Mouse (Mus musculus) liver, postnatal 0 days (tissue): ENCODE data around the gene Gpc2. TPM values are rescaled to one million over a fixed set of nuclear protein-coding genes. Genes with fewer than 3 reads are reported as not detected.

Experiments used
- ATAC-seq: fragments of 200-750 bp; cut with Nextera tagmentation; 2 replicates; pipeline ENCODE4 v1.8.0; 2017; ENCODE audit warnings: mild to moderate bottlenecking, moderate library complexity
- DNase-seq: peaks from one replicate; pipeline ENCODE4 v3.0.0-alpha.2; 2016
- H3K27ac ChIP-seq: fragments of 300-500 bp; sonication (generic); 2 replicates; pipeline ENCODE4 v1.5.1; 2014; ENCODE audit warnings: antibody characterized with exemption, moderate library complexity, mild to moderate bottlenecking, low read depth
- H3K27me3 ChIP-seq: fragments of 300-500 bp; sonication (generic); 2 replicates; pipeline ENCODE4 v1.6.1; 2014; ENCODE audit warnings: low read length, control low read depth, mixed read lengths; ENCODE audit not compliant: insufficient read depth
- H3K36me3 ChIP-seq: fragments of 300-500 bp; sonication (generic); replicated peaks from 2 replicates; pipeline ENCODE4 v1.6.1; 2014; ENCODE audit warnings: mild to moderate bottlenecking, control low read depth, low read length, moderate library complexity, mixed read lengths; ENCODE audit not compliant: insufficient read depth
- H3K4me1 ChIP-seq: fragments of 300-500 bp; sonication (generic); 2 replicates; pipeline ENCODE4 v1.6.1; 2014; ENCODE audit warnings: antibody characterized with exemption, mild to moderate bottlenecking, control low read depth; ENCODE audit not compliant: insufficient read depth
- H3K4me2 ChIP-seq: fragments of 300-500 bp; sonication (generic); 2 replicates; pipeline ENCODE4 v1.6.1; 2014; ENCODE audit warnings: low read depth, mild to moderate bottlenecking, low read length, moderate library complexity, mixed read lengths
- H3K4me3 ChIP-seq: fragments of 300-500 bp; sonication (generic); 2 replicates; pipeline ENCODE4 v1.5.1; 2014; ENCODE audit warnings: low read depth, low read length
- H3K9ac ChIP-seq: fragments of 300-500 bp; sonication (generic); replicated peaks from 2 replicates; pipeline ENCODE4 v1.6.1; 2014; ENCODE audit warnings: mild to moderate bottlenecking, moderate library complexity
- H3K9me3 ChIP-seq: fragments of 300-500 bp; sonication (generic); 2 replicates; pipeline ENCODE4 v1.6.1; 2016; ENCODE audit warnings: mild to moderate bottlenecking, control low read depth, low read length, mixed read lengths
- CTCF ChIP-seq: sonication (generic); IDR thresholded peaks from 2 replicates; pipeline ENCODE4 v1.5.1; 2016; ENCODE audit warnings: antibody characterized with exemption, low read depth
- EP300 ChIP-seq: IDR thresholded peaks from 2 replicates; pipeline ENCODE4 v1.6.1; 2016; ENCODE audit warnings: antibody characterized with exemption, low read depth, mild to moderate bottlenecking
- WGBS: fragments of 180-500 bp; shearing (Covaris S2); extraction: QIAGEN DNeasy Blood & Tissue Kit; methylation state at CpG from one replicate; pipeline ENCODE4 v1.1.7; 2014; ENCODE audit not compliant: insufficient replicate concordance; 5-methylcytosine and 5-hydroxymethylcytosine counted together
- polyA plus RNA-seq: library from polyadenylated mRNA; unstranded; fragments of >200 nt; fragmentation: Nextera tagmentation; extraction: Ambion mirVana; gene quantifications from 2 replicates; pipeline ENCODE4 v1.2.1, GENCODE M21; 2015

Gpc2 gene
- 0.21 and 0.44 TPM in 2 replicates for polyA plus RNA-seq

DNA sequence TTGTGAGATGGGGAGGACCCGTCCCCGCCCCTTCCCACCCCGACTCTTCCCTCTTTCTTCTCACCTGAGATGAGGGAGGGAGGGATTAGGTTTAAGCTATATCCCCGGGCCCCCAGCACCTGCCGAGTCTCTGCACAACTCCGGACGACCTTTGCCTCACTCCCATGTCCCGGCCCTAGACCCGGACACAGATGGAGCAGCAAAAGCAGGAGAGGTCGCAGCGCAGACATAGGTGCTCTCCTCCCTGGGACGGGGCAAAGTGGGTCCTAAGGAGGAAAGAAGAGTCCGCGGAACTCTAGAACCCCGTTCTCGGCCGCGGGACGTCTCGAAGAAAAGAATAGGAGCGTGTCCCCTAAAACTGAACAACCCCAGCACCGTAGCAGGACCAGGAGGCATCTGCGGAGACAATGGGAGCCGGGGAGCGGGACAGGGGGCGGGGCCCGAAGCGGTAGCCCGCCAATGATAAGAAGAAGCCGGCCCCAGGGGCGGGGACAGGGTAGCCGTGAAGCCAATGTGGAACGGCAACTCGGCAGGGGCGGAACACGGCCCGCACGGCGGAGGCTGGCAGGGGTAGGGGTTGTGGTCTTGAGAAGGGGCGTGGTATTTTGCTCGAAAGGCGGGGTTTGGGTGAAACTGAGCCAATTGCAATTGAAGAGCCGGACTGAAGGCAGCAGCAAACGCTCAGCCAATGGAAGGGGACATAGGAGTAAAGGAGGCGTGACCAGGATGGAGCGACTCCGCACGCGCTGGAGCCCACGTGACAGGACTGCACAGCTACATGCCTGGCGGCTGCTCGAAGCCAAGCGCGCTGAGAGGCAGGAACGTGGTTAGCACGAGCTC lies at the start of gene Gpc2, which contains the start of the genes Gm43720 and Stag3:
Gene Gpc2 (minus strand): TSS at position 421 of the 840 bp plus-strand sequence.
Gene Gm43720 (minus strand): TSS at position 374 of the 840 bp plus-strand sequence.
Gene Stag3 (plus strand): TSS at position 656 of the 840 bp plus-strand sequence.
- H3K4me1 ChIP-seq, result peaks cover 10% of the 10 kb centered on the region
- peak within 1 kb of the TSS; percentile 80 for H3K4me2 ChIP-seq
- H3K9ac ChIP-seq, result peak within 1 kb of the TSS; percentile 42
- TF ChIP-seq CTCF (no peak), EP300 (no peak)
- H3K9me3 ChIP-seq, result 0 out of 2 replicates have a peak, but pooled peaks cover 2% of the 10 kb centered on the region
- H3K36me3 ChIP-seq, result no peaks in the 10 kb centered on the region
- no peak within 1 kb of the TSS for H3K27ac ChIP-seq
- H3K4me3 ChIP-seq, result peak within 1 kb of the TSS; percentile 51
- ATAC-seq (peak; percentile 96), DNase-seq (peak; percentile 92)
- no peaks in the 10 kb centered on the region for H3K27me3 ChIP-seq
- under 1% methylated on average over 56 of the region's 56 CpGs for WGBS

GRCm38 (mm10) chr5:138312795-138313194 lies 33.0 kb upstream of the Gpc2 start:
- Histone ChIP-seq H3K27ac (no peak overlapping the region), H3K9me3 (no peaks in the 10 kb centered on the region), H3K4me3 (no peak overlapping the region), H3K36me3 (no peaks in the 10 kb centered on the region), H3K27me3 (no peaks in the 10 kb centered on the region), H3K4me1 (no peaks in the 10 kb centered on the region), H3K9ac (no peak overlapping the region), H3K4me2 (no peak overlapping the region)
- TF ChIP-seq EP300 (no peak), CTCF (no peak)
- ATAC-seq (peak; percentile 74), DNase-seq (no peak)
- WGBS, result 65% methylated on average over 3 of the region's 3 CpGs

GRCm38 (mm10) chr5:138299613-138300012 lies 19.8 kb upstream of the Gpc2 start:
- H3K4me2 ChIP-seq, result no peak overlapping the region
- no peak overlapping the region for H3K4me3 ChIP-seq
- H3K36me3 ChIP-seq, result no peaks in the 10 kb centered on the region
- no peaks in the 10 kb centered on the region for H3K9me3 ChIP-seq
- no peaks in the 10 kb centered on the region for H3K27me3 ChIP-seq
- TF ChIP-seq CTCF (no peak), EP300 (no peak)
- no peak overlapping the region for H3K9ac ChIP-seq
- H3K4me1 ChIP-seq, result no peaks in the 10 kb centered on the region
- ATAC-seq (no peak), DNase-seq (no peak)
- H3K27ac ChIP-seq, result no peak overlapping the region
- 75% methylated on average over 2 of the region's 2 CpGs for WGBS

DNA sequence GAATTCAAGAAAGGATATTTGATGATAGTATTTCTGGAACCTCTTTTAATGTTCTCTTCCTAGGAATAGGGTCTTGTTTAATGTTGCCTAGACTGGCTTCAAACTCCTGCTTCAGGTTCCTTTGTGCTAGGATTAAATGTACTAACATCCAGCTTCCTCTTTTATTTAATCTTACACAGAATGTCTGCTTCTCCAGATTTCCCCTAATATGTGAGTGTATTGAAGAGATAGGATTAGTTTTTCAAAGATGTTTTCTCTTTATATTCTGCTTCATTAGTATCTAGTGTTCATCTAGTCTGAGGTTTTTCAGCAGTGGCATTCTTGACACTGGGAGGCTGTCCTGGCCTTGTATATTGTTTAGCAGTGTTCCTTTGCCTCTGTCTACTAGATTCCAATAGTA lies 14.4 kb upstream of the Gpc2 start:
- no peaks in the 10 kb centered on the region for H3K4me1 ChIP-seq
- no peak for TF ChIP-seq CTCF
- TF ChIP-seq EP300, result no peak
- no peak overlapping the region for H3K9ac ChIP-seq
- H3K4me3 ChIP-seq, result no peak overlapping the region
- no peaks in the 10 kb centered on the region for H3K36me3 ChIP-seq
- DNase-seq (no peak), ATAC-seq (no peak)
- no peaks in the 10 kb centered on the region for H3K9me3 ChIP-seq
- no peak overlapping the region for H3K4me2 ChIP-seq
- H3K27ac ChIP-seq, result no peak overlapping the region
- H3K27me3 ChIP-seq, result no peaks in the 10 kb centered on the region

GRCm38 (mm10) chr5:138291638-138292037 lies 11.8 kb upstream of the Gpc2 start:
- Histone ChIP-seq H3K4me1 (no peaks in the 10 kb centered on the region), H3K4me2 (no peak overlapping the region), H3K27ac (no peak overlapping the region), H3K27me3 (no peaks in the 10 kb centered on the region), H3K9ac (no peak overlapping the region), H3K36me3 (no peaks in the 10 kb centered on the region), H3K9me3 (no peaks in the 10 kb centered on the region), H3K4me3 (no peak overlapping the region)
- TF ChIP-seq CTCF (no peak), EP300 (no peak)
- 43% methylated on average over 1 of the region's 1 CpGs for WGBS
- DNase-seq (no peak), ATAC-seq (no peak)

DNA sequence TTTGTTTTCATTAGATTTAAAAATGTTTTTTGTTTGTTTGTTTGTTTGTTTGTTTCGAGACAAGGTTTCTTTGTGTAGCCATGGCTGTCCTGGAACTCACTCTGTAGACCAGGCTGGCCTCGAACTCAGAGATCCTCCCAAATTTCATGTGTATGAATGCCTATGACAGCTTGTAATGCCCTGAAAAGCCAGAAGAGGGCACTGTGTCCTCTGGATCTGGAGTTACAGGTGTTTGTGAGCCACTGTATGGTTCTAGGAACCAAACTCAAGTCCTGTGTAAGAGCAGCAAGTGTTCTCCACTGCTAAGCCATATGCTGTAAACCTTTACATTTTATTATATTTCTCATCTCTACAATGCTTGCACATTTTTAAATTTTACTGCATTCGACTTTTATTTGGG lies 8.1 kb upstream of the Gpc2 start:
- ATAC-seq (no peak), DNase-seq (no peak)
- Histone ChIP-seq H3K27ac (no peak overlapping the region), H3K4me2 (no peak overlapping the region), H3K9me3 (no peaks in the 10 kb centered on the region), H3K4me1 (no peaks in the 10 kb centered on the region), H3K9ac (no peak overlapping the region), H3K27me3 (no peaks in the 10 kb centered on the region), H3K36me3 (no peaks in the 10 kb centered on the region), H3K4me3 (no peak overlapping the region)
- WGBS, result 78% methylated on average over 3 of the region's 3 CpGs
- TF ChIP-seq EP300 (no peak), CTCF (peak; percentile 53)
